Comparison of ENCODE assay signal across 8 mouse cellular contexts in genomic region chr19:53193964-53194582, GRCm38 (mm10). TPM values are rescaled to one million over a fixed set of nuclear protein-coding genes. Genes with fewer than 3 reads are reported as not detected.
DNase-seq lines count a peak whose midpoint lies in the region; ATAC-seq and TF ChIP-seq lines count a peak whose summit lies in the region.

No protein-coding gene starts in this region.

- no peak for TF ChIP-seq CTCF in cerebellum, adult 2 months (IDR thresholded peaks at IDR 0.05; ENCODE audit: borderline replicate concordance, insufficient read depth, low read depth, low read length)
- no peak for TF ChIP-seq CTCF in heart, adult 2 months (IDR thresholded peaks at IDR 0.05)

- TF ChIP-seq EP300 in heart, adult 2 months (IDR thresholded peaks at IDR 0.05; ENCODE audit: insufficient read depth, low read depth, low read length), result no peak

- H3K4me2 ChIP-seq in lung, embryonic 15.5 days, result no peak overlapping the region

- peak overlapping the region; percentile 33; the same call in 1 of the 2 replicates for H3K27ac ChIP-seq in cerebellum, adult 2 months (ENCODE audit: insufficient read depth, low read length)
- H3K27ac ChIP-seq in heart, adult 2 months, result peak overlapping the region; percentile 89
- 0 out of 2 replicates have a peak overlapping the region, but pooled peaks have one; percentile 2 for H3K27ac ChIP-seq in lung, embryonic 15.5 days

- intact Hi-C loops in heart, adult 2 months (cut with DNase I), result loop anchor here (5.0 kb wide), 1 partner anchor 33 kb away; no protein-coding TSS in a partner anchor

- peaks cover 23% of the 10 kb centered on the region; the same call in 1 of the 2 replicates for H3K4me1 ChIP-seq in cerebellum, adult 2 months (ENCODE audit: control insufficient read depth, insufficient read depth, low read length)
- H3K4me1 ChIP-seq in heart, adult 2 months (ENCODE audit: control insufficient read depth, insufficient read depth, low read length), result peaks cover 34% of the 10 kb centered on the region
- peaks cover 29% of the 10 kb centered on the region for H3K4me1 ChIP-seq in lung, embryonic 15.5 days

- TF ChIP-seq POLR2A in cerebellum, adult 2 months (IDR thresholded peaks at IDR 0.05; ENCODE audit: borderline replicate concordance, insufficient read depth, low read length), result no peak
- 0 out of 2 replicates have a peak, but pooled peaks have one; percentile 26 for TF ChIP-seq POLR2A in heart, adult 2 months (IDR thresholded peaks at IDR 0.05; ENCODE audit: insufficient read depth, low read depth, low read length)

- no peaks in the 10 kb centered on the region for H3K27me3 ChIP-seq in cerebellum, adult 2 months (ENCODE audit: control insufficient read depth, insufficient read depth, low read length)
- no peaks in the 10 kb centered on the region for H3K27me3 ChIP-seq in heart, adult 2 months (ENCODE audit: control insufficient read depth, insufficient read depth, low read length)
- H3K27me3 ChIP-seq in lung, embryonic 15.5 days, result no peaks in the 10 kb centered on the region

- peak; percentile 44 for ATAC-seq in CD4-positive, CD25-positive, alpha-beta regulatory T cell, adult 4 months
- ATAC-seq in lung, embryonic 15.5 days (ENCODE audit: borderline replicate concordance, extremely low read depth, low FRiP score, low TSS enrichment), result no peak

- peak overlapping the region; percentile 64 for H3K9ac ChIP-seq in heart, adult 2 months (ENCODE audit: low read depth, low read length)
- no peak overlapping the region for H3K9ac ChIP-seq in lung, embryonic 15.5 days

- peaks cover 2% of the 10 kb centered on the region for H3K79me2 ChIP-seq in heart, adult 2 months (replicated peaks; ENCODE audit: control insufficient read depth, insufficient read depth, low read length)

- peaks cover 41% of the 10 kb centered on the region for H3K36me3 ChIP-seq in heart, adult 2 months (ENCODE audit: control insufficient read depth, insufficient read depth, low read length)
- no peaks in the 10 kb centered on the region for H3K36me3 ChIP-seq in lung, embryonic 15.5 days

- peak; percentile 45 to 46 for DNase-seq in cerebellum, adult 2 months
- no peak for DNase-seq in cerebellum, adult 8-10 months
- peak; percentile 71 to 73 for DNase-seq in heart, adult 2 months
- DNase-seq in spleen, postnatal 4 days (ENCODE audit: low spot score in 2 of 2), result peak; percentile 63 to 82
- no peak for DNase-seq in cerebellum, adult 9-10 months
- no peak for DNase-seq in retina, embryonic 14.5 days (ENCODE audit: low spot score)

- 35% methylated on average over 11 of the region's 11 CpGs for WGBS in cerebellum, adult 2 months
- 11% methylated on average over 11 of the region's 11 CpGs for WGBS in heart, adult 2 months
- 61% methylated on average over 11 of the region's 11 CpGs for WGBS in lung, embryonic 15.5 days

- no peaks in the 10 kb centered on the region for H3K9me3 ChIP-seq in lung, embryonic 15.5 days

- H3K4me3 ChIP-seq in cerebellum, adult 2 months (replicated peaks; ENCODE audit: insufficient read depth, low read depth, low read length), result no peak overlapping the region
- peak overlapping the region; percentile 32 for H3K4me3 ChIP-seq in heart, adult 2 months
- no peak overlapping the region for H3K4me3 ChIP-seq in lung, embryonic 15.5 days

RNA-seq across cellular contexts. Expression of gene Add3, which starts 53.8 kb away (rescaled TPM):
- polyA plus RNA-seq in cerebellum, adult 2 months (2012; rRNA removed), result 80.2 and 89.4 TPM in 2 replicates
- polyA plus RNA-seq in CD4-positive, CD25-positive, alpha-beta regulatory T cell, adult 4 months (2017; shearing (Covaris generic)), result 100 to 1,000 TPM; 128 to 172 TPM
- 10 to 100 TPM; 38.9 to 50.5 TPM for total RNA-seq in heart, adult 2 months (2021)
- polyA plus RNA-seq in heart, adult 2 months (2012; rRNA removed), result 25.2 and 44.5 TPM in 2 replicates
- 106 and 109 TPM in 2 replicates for polyA plus RNA-seq in lung, embryonic 15.5 days (2015; fragmentation: Nextera tagmentation; extraction: Ambion mirVana)

Comparison
In these comparisons a context has a peak if more than half of its experiments do, and no peak if none do; other contexts are left out.
1. DNase-seq: peak in cerebellum, adult 2 months (2 of 2), heart, adult 2 months (2 of 2) and spleen, postnatal 4 days (2 of 2); none in cerebellum, adult 8-10 months (single experiment), cerebellum, adult 9-10 months (single experiment) and retina, embryonic 14.5 days (single experiment).
2. H3K27ac ChIP-seq: peak in every context shown above with its lines; median percentile 89 in heart, adult 2 months; 33 in cerebellum, adult 2 months; 2 in lung, embryonic 15.5 days.